Mouse (Mus musculus) cerebellum, adult (tissue): ENCODE results near the gene Rap1gap2.
"Not testable (repeated sequence)": the region's sequence is repeated elsewhere in the genome, so short reads cannot be mapped to it uniquely, and the experiment has no call there.

Experiments used
- ATAC-seq: cut with Nextera tagmentation; 2 replicates; pipeline ENCODE4 v1.9.2; 2017; ENCODE audit warnings: mild to moderate bottlenecking, moderate library complexity, mixed read lengths; ENCODE audit not compliant: insufficient number of reproducible peaks, low FRiP score, low TSS enrichment

The Rap1gap2 gene

GRCm38 (mm10) chr11:74623693-74624092, 13.0 kb upstream of the Rap1gap2 start:
- ATAC-seq, result no peak

- ATAC-seq, result no peak
Observed at GRCm38 (mm10) chr11:74621974-74622669, 11.4 kb upstream of the Rap1gap2 start.

DNA sequence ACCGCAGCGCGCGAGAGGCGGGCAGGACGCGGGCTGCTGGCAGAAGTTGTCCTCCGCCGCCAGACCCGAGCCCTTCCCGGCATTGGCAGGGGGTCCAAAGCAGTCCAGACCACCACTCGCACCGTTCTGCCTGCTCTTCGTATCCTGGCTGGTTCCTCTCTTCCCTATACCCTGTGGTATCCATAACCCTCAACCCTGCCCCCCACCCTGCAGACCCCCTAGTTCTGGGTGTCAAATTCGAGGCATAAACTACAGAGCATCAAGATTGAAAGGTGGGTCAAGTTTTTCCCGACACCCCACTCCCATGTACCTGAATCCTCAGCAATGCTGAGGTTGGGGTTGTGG, 9.2 kb upstream of the Rap1gap2 start:
- no peak for ATAC-seq

DNA sequence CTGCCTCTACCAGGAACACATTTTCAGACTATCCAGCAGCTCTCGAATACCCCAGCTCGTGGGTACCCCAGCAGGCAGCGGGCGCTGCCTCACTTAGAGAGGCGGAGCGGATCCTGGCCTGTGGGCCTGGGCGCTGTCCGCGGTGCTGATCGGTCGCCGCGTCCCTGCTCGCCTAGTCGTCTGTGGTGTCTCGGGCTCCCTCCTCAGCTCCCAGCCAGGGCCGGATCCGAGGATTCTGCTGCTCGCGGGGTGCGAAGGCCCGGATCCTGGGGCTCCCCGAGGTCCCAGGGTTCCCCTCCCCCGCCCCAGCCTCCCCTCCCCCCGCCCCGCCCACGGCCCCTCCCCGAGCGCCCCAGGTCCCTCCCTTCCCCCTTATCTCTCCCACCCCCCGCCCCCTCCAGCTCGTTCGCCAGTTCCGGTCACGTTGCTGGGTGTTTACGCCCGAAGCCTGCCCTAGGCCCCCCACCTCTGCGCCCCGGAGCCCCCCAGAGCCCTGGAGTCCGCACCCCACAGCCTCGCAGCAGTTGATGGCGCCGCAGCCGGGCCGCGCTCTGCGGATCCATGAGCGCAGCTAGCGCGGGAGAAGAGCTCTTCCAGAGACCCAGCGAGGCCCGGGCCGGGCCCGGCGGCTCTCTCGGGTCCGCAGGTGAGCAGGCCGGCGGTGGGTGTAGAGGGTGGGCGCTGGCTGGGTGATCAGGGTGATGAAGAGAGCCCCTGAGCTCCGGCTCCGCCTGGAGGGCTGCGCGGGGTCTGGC, 8.7 kb upstream of the Rap1gap2 start, which contains the start of gene Ccdc92b:
TSS of gene Ccdc92b (plus strand) at position 405 of the 755 bp plus-strand sequence.
- ATAC-seq, result peak; percentile 54; the same call in 1 of the 2 replicates

DNA sequence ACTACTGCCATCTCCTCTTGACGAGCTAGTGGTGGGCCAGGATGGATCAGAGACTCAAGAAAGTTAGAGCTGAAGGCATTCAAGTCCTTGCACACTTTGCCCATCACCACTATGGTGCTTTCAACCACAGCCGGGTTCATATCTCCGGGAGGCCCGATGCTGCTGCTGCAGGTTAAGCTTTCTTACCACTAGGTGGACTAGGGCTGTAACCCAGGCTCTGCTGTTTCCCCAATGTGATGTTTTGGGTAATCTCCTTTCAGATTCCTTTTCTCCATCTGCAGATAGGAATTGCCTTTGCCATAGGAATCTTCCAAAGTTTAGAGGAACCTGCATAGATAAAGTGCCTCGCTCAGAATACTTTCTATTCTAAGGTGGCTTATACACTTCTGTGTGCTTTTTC, 4.9 kb upstream of the Rap1gap2 start:
- no peak for ATAC-seq

DNA sequence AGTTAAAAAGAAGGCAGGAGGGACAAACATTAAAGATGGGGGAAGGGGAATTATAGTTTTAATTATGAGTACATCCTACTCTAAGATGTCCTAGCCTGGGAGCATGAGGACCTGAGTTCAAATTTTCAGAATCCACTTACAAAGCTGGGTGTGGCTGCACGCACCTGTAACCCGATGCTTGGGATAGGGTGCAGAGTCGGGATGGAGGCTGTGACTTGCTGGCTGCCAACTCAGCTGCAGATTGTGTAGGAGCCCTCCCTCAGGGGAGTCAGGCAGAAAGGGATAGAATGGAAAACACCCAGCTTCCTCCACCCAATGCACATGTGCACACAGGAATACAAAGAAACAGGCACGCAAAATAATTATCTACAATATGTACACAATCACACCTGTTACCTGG, 2.7 kb upstream of the Rap1gap2 start:
- no peak for ATAC-seq

- ATAC-seq, result no peak
Observed at GRCm38 (mm10) chr11:74611437-74611836, 722 bp upstream of the Rap1gap2 start.

DNA sequence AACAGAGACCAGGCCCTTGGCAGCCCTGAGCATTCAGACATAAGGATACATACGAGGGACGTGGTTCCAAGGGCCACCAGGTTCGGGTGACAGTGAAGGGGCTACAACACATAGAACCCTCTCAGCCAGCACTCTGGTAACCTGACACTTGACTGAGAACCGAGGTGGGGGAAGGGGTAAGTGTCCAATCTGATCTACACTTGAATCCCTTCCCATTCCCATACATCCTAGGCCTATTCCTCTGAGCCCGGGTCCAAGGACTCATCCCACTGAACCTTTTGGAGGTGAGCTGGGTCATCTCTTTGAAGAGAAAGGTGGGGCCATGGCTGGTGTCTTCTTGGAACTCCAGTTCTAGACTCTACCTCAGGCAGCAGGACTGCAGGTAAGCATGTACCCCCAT, 647 bp downstream of the Rap1gap2 start:
- no peak for ATAC-seq

GRCm38 (mm10) chr11:74602286-74602685, 8.4 kb downstream of the Rap1gap2 start:
- no peak for ATAC-seq

DNA sequence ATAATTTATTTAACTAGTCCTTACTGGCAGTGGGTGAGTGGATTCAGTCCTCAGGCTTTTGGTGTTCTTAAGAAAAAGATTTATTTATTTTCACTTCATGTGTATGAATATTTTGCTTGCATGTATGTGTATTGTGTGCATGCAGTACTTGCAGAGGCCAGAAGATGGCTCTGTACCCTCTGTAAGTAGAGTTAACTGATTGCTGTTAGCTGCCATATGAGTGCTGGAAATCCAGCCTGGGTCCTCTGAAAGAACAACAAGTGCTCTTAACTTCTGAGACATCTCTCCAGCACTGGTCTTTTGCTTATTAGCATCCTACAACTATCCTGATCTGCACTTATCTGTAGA, 12.8 kb downstream of the Rap1gap2 start:
- no peak for ATAC-seq

DNA sequence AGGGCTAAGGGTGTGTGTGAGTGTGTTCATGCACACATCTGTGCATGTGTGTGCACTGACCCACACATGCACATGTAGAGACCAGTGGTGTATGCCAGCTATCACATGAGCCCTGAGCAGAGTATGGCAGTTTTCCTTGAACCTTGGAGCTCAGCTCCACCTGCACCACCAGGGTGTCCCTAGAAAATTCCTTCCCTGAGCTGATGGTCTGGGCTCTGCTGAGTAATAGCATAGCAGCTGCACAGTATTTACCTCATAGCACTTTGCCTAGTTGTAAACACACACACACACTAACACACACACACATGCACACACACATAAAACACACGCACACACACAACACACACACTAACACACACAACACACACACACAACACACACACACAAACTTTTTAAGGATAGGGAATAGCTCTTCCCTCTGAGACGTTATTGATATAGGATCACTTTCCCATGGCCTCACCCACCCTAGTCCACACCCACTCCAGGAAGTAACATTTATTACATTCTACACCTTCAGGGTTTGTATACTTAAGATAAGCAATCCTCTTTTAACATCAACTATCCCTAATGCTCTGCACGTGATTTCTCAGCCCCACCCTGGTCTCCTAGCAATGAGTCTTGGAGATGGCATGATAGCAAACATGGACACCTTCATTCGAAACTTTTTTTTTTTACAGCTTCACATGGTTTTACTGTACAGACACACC, 13.3 kb downstream of the Rap1gap2 start:
- no peak for ATAC-seq

DNA sequence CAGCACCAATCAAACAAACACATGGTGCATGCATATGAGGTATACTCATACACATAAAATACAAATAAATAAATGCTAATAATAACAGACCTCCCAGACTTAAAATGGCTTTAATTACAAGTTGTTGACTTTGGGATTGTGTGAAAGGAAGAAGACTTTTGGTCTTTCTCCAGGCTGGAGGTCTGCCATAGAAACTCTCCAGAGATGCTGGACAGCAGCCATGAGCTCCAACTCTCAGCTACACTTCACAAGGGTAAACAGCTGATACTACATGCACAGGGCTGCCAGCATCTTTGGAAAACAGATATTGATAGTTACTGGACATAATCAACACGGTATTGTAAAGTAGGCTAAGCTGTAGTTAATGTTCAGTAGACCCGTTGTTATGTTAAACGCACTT, 18.5 kb downstream of the Rap1gap2 start:
- ATAC-seq, result no peak

DNA sequence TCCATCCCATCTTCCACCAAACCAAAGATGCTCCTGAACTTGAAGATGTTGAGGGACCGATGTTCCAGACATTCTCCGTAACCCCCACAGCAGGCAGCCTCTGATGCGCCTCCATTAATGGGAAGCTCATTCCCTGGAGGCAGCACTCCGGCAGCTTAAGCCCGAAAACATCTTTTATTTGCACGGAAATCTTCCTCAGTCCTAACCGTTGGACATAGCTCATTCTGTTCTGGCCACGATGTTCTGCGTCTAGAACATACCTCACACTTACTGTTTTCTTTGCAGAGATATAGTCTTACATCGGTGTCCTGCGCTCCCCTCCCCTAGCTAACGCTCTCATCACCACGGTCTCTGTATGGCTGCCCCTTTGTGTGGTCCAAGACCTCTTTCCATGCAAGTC, 20.0 kb downstream of the Rap1gap2 start:
- no peak for ATAC-seq

GRCm38 (mm10) chr11:74590239-74590596, 20.5 kb downstream of the Rap1gap2 start:
- ATAC-seq, result no peak

- peak; percentile 57; the same call in 1 of the 2 replicates for ATAC-seq
Observed at GRCm38 (mm10) chr11:74589401-74590238, 21.1 kb downstream of the Rap1gap2 start.

- ATAC-seq, result no peak
Observed at GRCm38 (mm10) chr11:74586401-74586800, 24.3 kb downstream of the Rap1gap2 start.

- no peak for ATAC-seq
Observed at GRCm38 (mm10) chr11:74584946-74585723, 25.6 kb downstream of the Rap1gap2 start.

DNA sequence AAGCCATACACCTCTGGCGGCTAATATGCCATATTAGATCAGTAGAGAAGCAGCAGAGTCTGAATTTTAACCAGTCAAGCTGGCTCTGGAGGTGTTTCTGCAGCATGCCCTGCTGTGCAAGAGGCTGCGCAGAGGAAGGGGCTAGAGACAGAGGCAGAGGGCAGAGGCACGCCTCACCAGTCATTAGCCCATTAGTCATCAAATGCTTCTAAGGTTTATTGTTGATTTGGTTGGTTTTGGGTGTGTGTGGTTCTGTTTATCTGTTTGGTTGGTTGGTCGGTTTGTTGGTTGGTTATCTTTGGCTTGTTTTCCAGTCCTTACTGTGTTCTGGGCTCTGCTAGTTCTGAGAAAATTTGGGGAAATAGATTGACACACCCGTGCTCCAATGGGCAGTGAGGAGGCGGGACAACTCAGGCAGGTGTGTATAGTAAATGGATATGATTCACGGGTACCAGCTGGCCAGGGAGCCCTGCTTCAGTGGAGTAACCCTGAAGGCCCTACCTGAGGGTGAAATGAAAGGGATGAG, 26.8 kb downstream of the Rap1gap2 start:
- ATAC-seq, result no peak

GRCm38 (mm10) chr11:74582464-74582863, 28.3 kb downstream of the Rap1gap2 start:
- ATAC-seq, result peak; percentile 79

- not testable (repeated sequence) for ATAC-seq
Observed at GRCm38 (mm10) chr11:74581333-74581732, 29.4 kb downstream of the Rap1gap2 start.
